Mouse (Mus musculus): ENCODE measurements around the gene Ier5. TPM values are rescaled to one million over a fixed set of nuclear protein-coding genes. Genes with fewer than 3 reads are reported as not detected.

Ier5 gene
- total RNA-seq (2022) = 10 to 100 TPM; 43.5 to 50.4 (median 47.5) TPM

- DNase-seq (ENCODE audit: low spot score in 2 of 2) = peak; percentile 95 to 99
Observed at GRCm38 (mm10) chr1:155099280-155099848, at the start of gene Ier5. Gene Ier5 (minus strand): TSS chr1:155099636.

- DNase-seq (ENCODE audit: low spot score in 2 of 2) = no peak
Observed at GRCm38 (mm10) chr1:155147228-155147627, 47.8 kb upstream of the Ier5 start.

- DNase-seq (ENCODE audit: low spot score in 2 of 2) = peak in 1 of 2 experiments; percentile 36
Observed at GRCm38 (mm10) chr1:155146572-155146980, 47.1 kb upstream of the Ier5 start, which contains the start of gene Mr1. Gene Mr1 (minus strand): TSS chr1:155146814.

- DNase-seq (ENCODE audit: low spot score in 2 of 2) = no peak
Observed at GRCm38 (mm10) chr1:155145620-155146019, 46.2 kb upstream of the Ier5 start.

- DNase-seq (ENCODE audit: low spot score in 2 of 2) = peak in 1 of 2 experiments; percentile 25
Observed at GRCm38 (mm10) chr1:155140076-155140475, 40.6 kb upstream of the Ier5 start.

- DNase-seq (ENCODE audit: low spot score in 2 of 2) = no peak
Observed at GRCm38 (mm10) chr1:155138795-155139194, 39.4 kb upstream of the Ier5 start.

- no peak for DNase-seq (ENCODE audit: low spot score in 2 of 2)
Observed at GRCm38 (mm10) chr1:155134866-155135265, 35.4 kb upstream of the Ier5 start.

- DNase-seq (ENCODE audit: low spot score in 2 of 2) = no peak
Observed at GRCm38 (mm10) chr1:155127429-155127934, 28.0 kb upstream of the Ier5 start.

GRCm38 (mm10) chr1:155126716-155127115 is 27.3 kb upstream of the Ier5 start:
- DNase-seq (ENCODE audit: low spot score in 2 of 2) = no peak

- no peak for DNase-seq (ENCODE audit: low spot score in 2 of 2)
Observed at GRCm38 (mm10) chr1:155124397-155124796, 25.0 kb upstream of the Ier5 start.

- DNase-seq (ENCODE audit: low spot score in 2 of 2) = peak in 1 of 2 experiments; percentile 27
Observed at GRCm38 (mm10) chr1:155121977-155122939, 22.8 kb upstream of the Ier5 start.

GRCm38 (mm10) chr1:155119719-155120118 is 20.3 kb upstream of the Ier5 start:
- DNase-seq (ENCODE audit: low spot score in 2 of 2) = no peak

- DNase-seq (ENCODE audit: low spot score in 2 of 2) = no peak
Observed at GRCm38 (mm10) chr1:155113946-155114345, 14.5 kb upstream of the Ier5 start.

- DNase-seq (ENCODE audit: low spot score in 2 of 2) = no peak
Observed at GRCm38 (mm10) chr1:155112875-155113274, 13.4 kb upstream of the Ier5 start.

GRCm38 (mm10) chr1:155112118-155112517 is 12.7 kb upstream of the Ier5 start:
- DNase-seq (ENCODE audit: low spot score in 2 of 2) = no peak

GRCm38 (mm10) chr1:155111491-155111890 is 12.1 kb upstream of the Ier5 start:
- DNase-seq (ENCODE audit: low spot score in 2 of 2) = no peak

- DNase-seq (ENCODE audit: low spot score in 2 of 2) = no peak
Observed at GRCm38 (mm10) chr1:155109387-155110350, 10.2 kb upstream of the Ier5 start.

GRCm38 (mm10) chr1:155108412-155108811 is 9.0 kb upstream of the Ier5 start:
- DNase-seq (ENCODE audit: low spot score in 2 of 2) = no peak

- no peak for DNase-seq (ENCODE audit: low spot score in 2 of 2)
Observed at GRCm38 (mm10) chr1:155107843-155108242, 8.4 kb upstream of the Ier5 start.

- no peak for DNase-seq (ENCODE audit: low spot score in 2 of 2)
Observed at GRCm38 (mm10) chr1:155106310-155106709, 6.9 kb upstream of the Ier5 start.

- DNase-seq (ENCODE audit: low spot score in 2 of 2) = no peak
Observed at GRCm38 (mm10) chr1:155103991-155104390, 4.6 kb upstream of the Ier5 start.
